In genomic region chr3:57950431-57951331, GRCm38 (mm10) we compare ENCODE assay signal across 12 mouse cellular contexts.
DNase-seq lines count a peak whose midpoint lies in the region; ATAC-seq and TF ChIP-seq lines count a peak whose summit lies in the region.
"Had no signal": no experiment of that assay in that cellular context is flagged by ENCODE, and none has a peak within 500 bp of the region (broad histone marks: within the 10 kb centered on the region; RNA-seq: fewer than 3 reads in every experiment).

No protein-coding gene starts in this region.

- no peaks in the 10 kb centered on the region for H3K9me3 ChIP-seq in liver, embryonic 12.5 days (replicated peaks)
- H3K9me3 ChIP-seq in hindbrain, embryonic 16.5 days (ENCODE audit: control insufficient read depth, low read length) = no peaks in the 10 kb centered on the region
- H3K9me3 ChIP-seq in kidney, embryonic 14.5 days (ENCODE audit: control insufficient read depth, low read length) = peaks cover 4% of the 10 kb centered on the region; the same call in 1 of the 2 replicates
- H3K9me3 ChIP-seq: embryonic facial prominence, embryonic 15.5 days; megakaryocyte, embryonic 14.5 days had no signal

- DNase-seq in adrenal gland, adult (ENCODE audit: inconsistent age in 2 of 2, low spot score in 1 of 2) = peak; percentile 11 to 28
- DNase-seq in adrenal gland, adult 18-20 months (ENCODE audit: low spot score in 2 of 2) = no peak
- DNase-seq in liver, adult 2 months (ENCODE audit: extremely low read depth, low read depth, low spot score) = peak; percentile 29
- DNase-seq in right cerebral cortex, postnatal 4 days = peak; percentile 8
- DNase-seq in thymus, postnatal 25 days = no peak
- DNase-seq: kidney, adult 18-20 months had no signal

- no peak overlapping the region for H3K4me3 ChIP-seq in liver, adult 2 months (ENCODE audit: insufficient read depth, low read depth, low read length)
- H3K4me3 ChIP-seq in liver, embryonic 12.5 days = no peak overlapping the region
- H3K4me3 ChIP-seq in hindbrain, embryonic 16.5 days (ENCODE audit: low read length) = no peak overlapping the region
- no peak overlapping the region for H3K4me3 ChIP-seq in kidney, embryonic 14.5 days (ENCODE audit: low read length)
- H3K4me3 ChIP-seq: embryonic facial prominence, embryonic 15.5 days; limb, embryonic 13.5 days; megakaryocyte, embryonic 14.5 days had no signal

- 59% methylated on average over 7 of the region's 7 CpGs for WGBS in liver, adult 2 months
- WGBS in liver, embryonic 12.5 days (ENCODE audit: insufficient replicate concordance) = 56% methylated on average over 7 of the region's 7 CpGs
- WGBS in hindbrain, embryonic 16.5 days = 60% methylated on average over 7 of the region's 7 CpGs
- 65% methylated on average over 7 of the region's 7 CpGs for WGBS in kidney, embryonic 14.5 days

- H3K4me1 ChIP-seq in liver, adult 2 months (ENCODE audit: control insufficient read depth, insufficient read depth, low read length) = no peaks in the 10 kb centered on the region
- no peaks in the 10 kb centered on the region for H3K4me1 ChIP-seq in liver, embryonic 12.5 days
- H3K4me1 ChIP-seq in hindbrain, embryonic 16.5 days (ENCODE audit: control insufficient read depth, insufficient read depth, low read depth, low read length) = no peaks in the 10 kb centered on the region
- no peaks in the 10 kb centered on the region for H3K4me1 ChIP-seq in kidney, embryonic 14.5 days (ENCODE audit: control insufficient read depth, insufficient read depth, low read length)
- H3K4me1 ChIP-seq: embryonic facial prominence, embryonic 15.5 days; megakaryocyte, embryonic 14.5 days had no signal

- no peaks in the 10 kb centered on the region for H3K27me3 ChIP-seq in liver, adult 2 months (ENCODE audit: control insufficient read depth, insufficient read depth, low read length)
- no peaks in the 10 kb centered on the region for H3K27me3 ChIP-seq in liver, embryonic 12.5 days (replicated peaks)
- no peaks in the 10 kb centered on the region for H3K27me3 ChIP-seq in hindbrain, embryonic 16.5 days (replicated peaks; ENCODE audit: control insufficient read depth, insufficient read depth, low read length)
- no peaks in the 10 kb centered on the region for H3K27me3 ChIP-seq in kidney, embryonic 14.5 days (ENCODE audit: control insufficient read depth, insufficient read depth, low read length)
- H3K27me3 ChIP-seq: embryonic facial prominence, embryonic 15.5 days; limb, embryonic 13.5 days; megakaryocyte, embryonic 14.5 days had no signal

- no peak for TF ChIP-seq CTCF in liver, adult 2 months (IDR thresholded peaks at IDR 0.05; ENCODE audit: low read depth, low read length)

- H3K27ac ChIP-seq in liver, adult 2 months (replicated peaks; ENCODE audit: insufficient read depth, low read depth, low read length) = no peak overlapping the region
- no peak overlapping the region for H3K27ac ChIP-seq in liver, embryonic 12.5 days
- H3K27ac ChIP-seq in hindbrain, embryonic 16.5 days (ENCODE audit: low read depth, low read length) = no peak overlapping the region
- no peak overlapping the region for H3K27ac ChIP-seq in kidney, embryonic 14.5 days (ENCODE audit: low read depth, low read length)
- H3K27ac ChIP-seq: embryonic facial prominence, embryonic 15.5 days; limb, embryonic 13.5 days had no signal

- H3K9ac ChIP-seq in liver, adult 2 months (ENCODE audit: low read depth, low read length) = no peak overlapping the region
- H3K9ac ChIP-seq in liver, embryonic 12.5 days = no peak overlapping the region
- H3K9ac ChIP-seq in hindbrain, embryonic 16.5 days (ENCODE audit: low read depth, low read length) = no peak overlapping the region
- H3K9ac ChIP-seq in kidney, embryonic 14.5 days (ENCODE audit: low read depth, low read length) = no peak overlapping the region
- H3K9ac ChIP-seq: embryonic facial prominence, embryonic 15.5 days; limb, embryonic 13.5 days had no signal

- no peak overlapping the region for H3K4me2 ChIP-seq in liver, embryonic 12.5 days
- no peak overlapping the region for H3K4me2 ChIP-seq in hindbrain, embryonic 16.5 days (ENCODE audit: low read length)
- H3K4me2 ChIP-seq in kidney, embryonic 14.5 days (replicated peaks; ENCODE audit: low read depth, low read length) = no peak overlapping the region
- H3K4me2 ChIP-seq: embryonic facial prominence, embryonic 15.5 days; limb, embryonic 13.5 days had no signal

- ATAC-seq in liver, embryonic 12.5 days = no peak
- peak; percentile 88 for ATAC-seq in hindbrain, embryonic 16.5 days
- no peak for ATAC-seq in kidney, embryonic 14.5 days (ENCODE audit: low FRiP score, low TSS enrichment)

- H3K79me2 ChIP-seq in liver, adult 2 months (ENCODE audit: control insufficient read depth, insufficient read depth, low read length) = no peaks in the 10 kb centered on the region

- H3K36me3 ChIP-seq in liver, adult 2 months (ENCODE audit: control insufficient read depth, insufficient read depth, low read length) = no peaks in the 10 kb centered on the region
- H3K36me3 ChIP-seq in liver, embryonic 12.5 days = no peaks in the 10 kb centered on the region
- no peaks in the 10 kb centered on the region for H3K36me3 ChIP-seq in hindbrain, embryonic 16.5 days (ENCODE audit: control insufficient read depth, insufficient read depth, low read length)
- no peaks in the 10 kb centered on the region for H3K36me3 ChIP-seq in kidney, embryonic 14.5 days (ENCODE audit: control insufficient read depth, insufficient read depth, low read length)
- H3K36me3 ChIP-seq: embryonic facial prominence, embryonic 15.5 days; limb, embryonic 13.5 days had no signal

- no peak for TF ChIP-seq POLR2A in liver, adult 2 months (IDR thresholded peaks at IDR 0.05; ENCODE audit: extremely low read depth, insufficient read depth, low read length)

Comparison
In these comparisons a context has a peak if more than half of its experiments do, and no peak if none do; other contexts are left out.
1. DNase-seq: peak in adrenal gland, adult (2 of 2), liver, adult 2 months (single experiment) and right cerebral cortex, postnatal 4 days (single experiment); none in adrenal gland, adult 18-20 months (0 of 2) and thymus, postnatal 25 days (single experiment).